Mouse (Mus musculus) forebrain, embryonic 16.5 days (tissue): ENCODE measurements around the gene Slc31a2. TPM values are rescaled to one million over a fixed set of nuclear protein-coding genes. Genes with fewer than 3 reads are reported as not detected.

ENCODE experiments used
- ATAC-seq: fragments of 200-750 bp; cut with Nextera tagmentation; 2 replicates; pipeline ENCODE4 v1.8.0; 2017; ENCODE audit warnings: mild to moderate bottlenecking, moderate library complexity
- H3K27ac ChIP-seq: fragments of 300-500 bp; sonication (generic); 2 replicates; pipeline ENCODE4 v1.5.1; 2014; ENCODE audit warnings: low read length, control low read depth
- H3K27me3 ChIP-seq: fragments of 300-500 bp; sonication (generic); replicated peaks from 2 replicates; pipeline ENCODE4 v1.6.1; 2014; ENCODE audit warnings: low read length; ENCODE audit not compliant: control insufficient read depth, insufficient read depth
- H3K36me3 ChIP-seq: fragments of 300-500 bp; sonication (generic); 2 replicates; pipeline ENCODE4 v1.6.1; 2014; ENCODE audit not compliant: control insufficient read depth, insufficient read depth
- H3K4me1 ChIP-seq: fragments of 300-500 bp; sonication (generic); replicated peaks from 2 replicates; pipeline ENCODE4 v1.6.1; 2014; ENCODE audit warnings: low read length; ENCODE audit not compliant: control insufficient read depth, insufficient read depth
- H3K4me2 ChIP-seq: fragments of 300-500 bp; sonication (generic); 2 replicates; pipeline ENCODE4 v1.6.1; 2014; ENCODE audit warnings: mild to moderate bottlenecking, low read length, control low read depth
- H3K4me3 ChIP-seq: fragments of 300-500 bp; sonication (generic); replicated peaks from 2 replicates; pipeline ENCODE4 v1.5.1; 2014; ENCODE audit warnings: mild to moderate bottlenecking, low read length, control low read depth
- H3K9ac ChIP-seq: fragments of 300-500 bp; sonication (generic); replicated peaks from 2 replicates; pipeline ENCODE4 v1.6.1; 2014; ENCODE audit warnings: low read depth, low read length, control low read depth
- H3K9me3 ChIP-seq: fragments of 300-500 bp; sonication (generic); 2 replicates; pipeline ENCODE4 v1.6.1; 2016; ENCODE audit warnings: low read length; ENCODE audit not compliant: control insufficient read depth
- WGBS: fragments of 180-500 bp; shearing (Covaris S2); extraction: QIAGEN DNeasy Blood & Tissue Kit; methylation state at CpG from one replicate; pipeline ENCODE4 v1.1.7; 2014; 5-methylcytosine and 5-hydroxymethylcytosine counted together
- polyA plus RNA-seq: library from polyadenylated mRNA; unstranded; fragments of >200 nt; fragmentation: Nextera tagmentation; extraction: Ambion mirVana; gene quantifications from 2 replicates; pipeline ENCODE4 v1.2.1, GENCODE M21; 2015

The Slc31a2 gene
- polyA plus RNA-seq = 13.0 and 15.6 TPM in 2 replicates

GRCm38 (mm10) chr4:62262276-62262675 lies at the start of gene Slc31a2:
Gene Slc31a2 (plus strand): TSS chr4:62262562.
- ATAC-seq = no peak
- WGBS = 57% methylated on average over 2 of the region's 2 CpGs

DNA sequence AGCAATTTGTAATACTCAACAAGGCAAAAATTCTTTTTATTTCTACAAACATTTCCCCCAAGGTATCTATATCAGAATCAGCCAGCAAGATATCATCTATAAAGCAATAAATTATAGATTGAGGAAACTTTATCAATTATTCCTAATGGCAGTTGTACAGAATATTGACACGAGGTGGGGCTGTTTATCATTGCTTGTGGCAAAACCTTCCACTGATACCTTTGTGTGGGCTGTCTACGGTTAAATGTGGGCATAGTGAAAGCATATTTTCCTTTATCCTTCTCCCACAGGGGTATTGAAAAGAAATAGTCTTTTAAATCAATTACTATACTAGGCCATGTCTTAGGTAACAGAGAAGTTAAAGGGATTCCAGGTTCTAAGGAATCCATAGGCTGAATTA lies 48.9 kb upstream of the Slc31a2 start:
- Histone ChIP-seq H3K36me3 (no peaks in the 10 kb centered on the region), H3K27me3 (no peaks in the 10 kb centered on the region), H3K4me1 (peaks cover 7% of the 10 kb centered on the region; the same call in 1 of the 2 replicates), H3K9me3 (no peaks in the 10 kb centered on the region), H3K9ac (no peak overlapping the region), H3K4me2 (no peak overlapping the region), H3K27ac (no peak overlapping the region), H3K4me3 (no peak overlapping the region)
- no peak for ATAC-seq
- 78% methylated on average over 2 of the region's 2 CpGs for WGBS

More at GRCm38 (mm10) chr4:62262276-62262675, at the start of gene Slc31a2:
- H3K36me3 ChIP-seq = no peaks in the 10 kb centered on the region
- H3K9me3 ChIP-seq = no peaks in the 10 kb centered on the region
- no peak within 1 kb of the TSS for H3K4me2 ChIP-seq
- no peak within 1 kb of the TSS for H3K4me3 ChIP-seq
- H3K27ac ChIP-seq = no peak within 1 kb of the TSS
- H3K27me3 ChIP-seq = no peaks in the 10 kb centered on the region
- 0 out of 2 replicates have a peak, but pooled peaks cover 3% of the 10 kb centered on the region for H3K4me1 ChIP-seq
- no peak within 1 kb of the TSS for H3K9ac ChIP-seq

- Histone ChIP-seq H3K9ac (no peak overlapping the region), H3K4me3 (no peak overlapping the region), H3K9me3 (no peaks in the 10 kb centered on the region), H3K4me2 (no peak overlapping the region), H3K27me3 (no peaks in the 10 kb centered on the region), H3K27ac (no peak overlapping the region), H3K4me1 (no peaks in the 10 kb centered on the region), H3K36me3 (no peaks in the 10 kb centered on the region)
- 46% methylated on average over 10 of the region's 10 CpGs for WGBS
- ATAC-seq = no peak
Observed at GRCm38 (mm10) chr4:62228391-62228790, 34.0 kb upstream of the Slc31a2 start.

DNA sequence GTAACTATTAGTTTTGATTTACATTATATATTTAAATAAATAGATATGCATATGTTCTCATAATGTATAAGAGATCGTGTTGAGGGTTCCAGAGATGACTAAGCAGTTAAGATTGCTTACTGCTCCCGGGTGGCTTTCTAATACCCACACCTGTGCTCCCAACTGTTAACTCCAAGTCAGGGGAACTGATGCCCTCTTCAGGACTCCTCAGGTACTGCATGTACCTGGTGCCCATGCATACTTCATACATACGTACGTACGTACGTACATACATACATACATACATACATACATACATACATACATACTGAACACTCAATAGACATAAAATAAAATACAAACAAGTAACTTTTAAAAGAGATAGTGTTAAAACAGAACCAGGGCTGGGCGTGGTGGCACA lies 32.9 kb upstream of the Slc31a2 start:
- H3K27ac ChIP-seq = no peak overlapping the region
- no peaks in the 10 kb centered on the region for H3K4me1 ChIP-seq
- no peaks in the 10 kb centered on the region for H3K9me3 ChIP-seq
- no peaks in the 10 kb centered on the region for H3K36me3 ChIP-seq
- H3K27me3 ChIP-seq = no peaks in the 10 kb centered on the region
- ATAC-seq = no peak
- 91% methylated on average over 7 of the region's 7 CpGs for WGBS
- H3K4me2 ChIP-seq = no peak overlapping the region
- H3K9ac ChIP-seq = no peak overlapping the region
- no peak overlapping the region for H3K4me3 ChIP-seq

- H3K27ac ChIP-seq = no peak overlapping the region
- H3K9me3 ChIP-seq = no peaks in the 10 kb centered on the region
- H3K4me3 ChIP-seq = no peak overlapping the region
- H3K27me3 ChIP-seq = no peaks in the 10 kb centered on the region
- no peaks in the 10 kb centered on the region for H3K36me3 ChIP-seq
- 82% methylated on average over 1 of the region's 1 CpGs for WGBS
- ATAC-seq = no peak
- H3K4me1 ChIP-seq = no peaks in the 10 kb centered on the region
- H3K4me2 ChIP-seq = no peak overlapping the region
- H3K9ac ChIP-seq = no peak overlapping the region
Observed at GRCm38 (mm10) chr4:62230153-62230552, 32.2 kb upstream of the Slc31a2 start.

GRCm38 (mm10) chr4:62230769-62231168 lies 31.6 kb upstream of the Slc31a2 start, which contains the start of gene Zfp37:
Gene Zfp37 (minus strand): TSS chr4:62231047.
- no peaks in the 10 kb centered on the region for H3K36me3 ChIP-seq
- H3K4me1 ChIP-seq = no peaks in the 10 kb centered on the region
- no peak within 1 kb of the TSS for H3K4me2 ChIP-seq
- H3K27me3 ChIP-seq = no peaks in the 10 kb centered on the region
- no peak within 1 kb of the TSS for H3K27ac ChIP-seq
- no peak within 1 kb of the TSS for H3K4me3 ChIP-seq
- no peak for ATAC-seq
- H3K9ac ChIP-seq = no peak within 1 kb of the TSS
- 73% methylated on average over 13 of the region's 13 CpGs for WGBS
- no peaks in the 10 kb centered on the region for H3K9me3 ChIP-seq

GRCm38 (mm10) chr4:62240586-62240985 lies 21.8 kb upstream of the Slc31a2 start:
- Histone ChIP-seq H3K27me3 (no peaks in the 10 kb centered on the region), H3K9me3 (no peaks in the 10 kb centered on the region), H3K4me1 (no peaks in the 10 kb centered on the region), H3K4me3 (no peak overlapping the region), H3K27ac (no peak overlapping the region), H3K9ac (no peak overlapping the region), H3K36me3 (no peaks in the 10 kb centered on the region), H3K4me2 (no peak overlapping the region)
- WGBS = 55% methylated on average over 6 of the region's 6 CpGs
- ATAC-seq = no peak

DNA sequence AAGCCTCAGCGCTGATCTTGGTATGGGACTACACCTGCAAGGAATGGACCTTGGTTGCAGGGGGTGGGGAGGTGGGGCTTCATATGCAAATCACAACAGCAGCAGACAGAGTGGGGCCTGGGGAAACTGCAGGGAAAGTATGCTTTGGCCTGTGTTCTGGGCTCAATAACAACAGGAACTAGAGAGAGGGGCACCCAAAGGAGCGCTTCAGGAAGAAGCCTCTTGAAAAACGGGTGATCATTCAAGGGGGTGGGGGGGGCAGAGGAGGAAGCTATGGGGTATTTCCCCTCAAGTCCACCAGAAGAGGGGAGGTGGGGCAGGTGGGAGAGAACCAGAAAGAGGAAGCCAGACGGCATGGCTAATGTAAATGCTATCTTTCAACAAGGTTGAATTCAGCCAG lies 14.0 kb upstream of the Slc31a2 start:
- H3K9ac ChIP-seq = no peak overlapping the region
- H3K27ac ChIP-seq = no peak overlapping the region
- WGBS = 65% methylated on average over 4 of the region's 4 CpGs

DNA sequence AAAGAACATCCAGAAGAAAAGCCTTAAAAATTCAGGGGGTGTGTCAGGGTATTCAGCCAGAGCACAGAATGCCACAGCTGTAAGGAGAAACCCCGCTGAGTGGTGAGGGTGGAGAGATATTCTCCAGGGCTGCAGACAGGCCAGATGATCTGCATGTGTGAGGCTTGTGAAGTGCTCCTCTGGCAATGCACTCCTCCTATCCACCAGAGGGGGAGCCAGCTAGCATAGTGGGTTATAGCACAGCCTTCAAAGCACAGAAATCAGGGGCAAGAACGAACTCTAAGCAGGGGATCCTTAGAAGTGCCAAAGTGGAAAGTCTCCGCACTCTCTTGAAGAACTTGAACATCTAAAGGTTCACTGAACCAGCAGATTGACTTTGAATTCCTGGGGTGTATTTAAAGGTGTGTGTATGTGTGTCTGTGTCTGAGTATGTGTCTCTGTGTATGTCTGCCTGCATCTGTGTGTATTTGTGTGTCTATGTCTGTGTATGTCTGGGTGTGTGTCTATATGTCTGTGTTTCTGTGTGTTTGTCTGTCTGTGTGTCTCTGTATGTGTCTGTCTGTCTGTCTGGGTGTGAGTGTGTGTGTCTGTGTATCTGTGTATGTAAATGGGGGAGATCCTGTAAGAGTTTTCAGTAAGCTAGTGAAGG lies 11.3 kb upstream of the Slc31a2 start:
- Histone ChIP-seq H3K27me3 (no peaks in the 10 kb centered on the region), H3K27ac (no peak overlapping the region), H3K4me3 (no peak overlapping the region), H3K4me1 (no peaks in the 10 kb centered on the region), H3K9me3 (no peaks in the 10 kb centered on the region), H3K9ac (no peak overlapping the region), H3K36me3 (no peaks in the 10 kb centered on the region), H3K4me2 (no peak overlapping the region)
- ATAC-seq = no peak
- 43% methylated on average over 3 of the region's 3 CpGs for WGBS

More for the DNA sequence above, 14.0 kb upstream of the Slc31a2 start:
- Histone ChIP-seq H3K4me1 (no peaks in the 10 kb centered on the region), H3K4me2 (no peak overlapping the region), H3K4me3 (no peak overlapping the region), H3K9me3 (no peaks in the 10 kb centered on the region), H3K27me3 (no peaks in the 10 kb centered on the region), H3K36me3 (no peaks in the 10 kb centered on the region)
- ATAC-seq = no peak

DNA sequence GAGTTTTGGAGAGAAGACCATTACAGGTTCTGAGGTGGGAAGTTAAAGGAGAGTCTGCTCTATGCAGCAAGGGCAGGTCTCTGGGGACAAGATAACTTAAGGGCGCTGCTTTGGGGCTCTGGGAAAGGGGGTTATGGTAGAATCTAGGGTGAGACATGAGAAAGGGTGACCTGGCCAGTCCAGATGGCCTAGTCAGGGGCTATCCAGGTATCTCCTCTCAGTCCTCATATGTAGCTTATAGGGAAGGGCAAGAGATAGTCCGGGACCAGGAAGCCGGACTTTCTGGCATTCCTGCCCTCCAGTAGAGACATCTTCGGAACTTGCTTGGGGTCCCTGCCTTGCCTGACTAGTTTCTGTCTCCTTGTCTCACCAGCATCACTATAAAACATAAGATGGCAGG lies 10.6 kb upstream of the Slc31a2 start:
- Histone ChIP-seq H3K27me3 (no peaks in the 10 kb centered on the region), H3K9ac (no peak overlapping the region), H3K4me3 (no peak overlapping the region), H3K4me1 (no peaks in the 10 kb centered on the region), H3K36me3 (no peaks in the 10 kb centered on the region), H3K4me2 (no peak overlapping the region), H3K27ac (no peak overlapping the region), H3K9me3 (no peaks in the 10 kb centered on the region)
- WGBS = 91% methylated on average over 4 of the region's 4 CpGs
- ATAC-seq = no peak
